Mouse (Mus musculus) liver, embryonic 14.5 days (tissue): Measurements from ENCODE around the gene Dner. TPM values are rescaled to one million over a fixed set of nuclear protein-coding genes. Genes with fewer than 3 reads are reported as not detected.

Experiments used
- ATAC-seq: fragments of 200-750 bp; cut with Nextera tagmentation; 2 replicates; pipeline ENCODE4 v1.8.0; 2017; ENCODE audit warnings: moderate number of reproducible peaks, mild to moderate bottlenecking, moderate library complexity; ENCODE audit not compliant: insufficient read depth
- DNase-seq, 3 experiments: peaks; one replicate each; pipeline ENCODE4 v3.0.0-alpha.2; 2012 to 2013; ENCODE audit warnings: low read depth in 3 of 3, low spot score in 3 of 3
- H3K27ac ChIP-seq: fragments of 300-500 bp; sonication (generic); 2 replicates; pipeline ENCODE4 v1.5.1; 2014; ENCODE audit warnings: moderate library complexity, mild to moderate bottlenecking, control low read depth, inconsistent platforms
- H3K27me3 ChIP-seq: fragments of 300-500 bp; sonication (generic); 2 replicates; pipeline ENCODE4 v1.6.1; 2014; ENCODE audit warnings: mild to moderate bottlenecking, low read length, moderate library complexity; ENCODE audit not compliant: control insufficient read depth, insufficient read depth
- H3K36me3 ChIP-seq: fragments of 300-500 bp; sonication (generic); replicated peaks from 2 replicates; pipeline ENCODE4 v1.6.1; 2014; ENCODE audit warnings: low read depth; ENCODE audit not compliant: control insufficient read depth, insufficient read depth
- H3K4me1 ChIP-seq, 2 experiments: fragments of 200-500 bp in 1 of 2; fragments of 300-500 bp in 1 of 2; sonication (generic) in 1 of 2; replicated peaks; 2 replicates each; pipeline ENCODE4 v1.6.1; 2012 to 2014; ENCODE audit warnings: antibody characterized with exemption in 1 of 2, inconsistent platforms in 1 of 2, low read length in 1 of 2; ENCODE audit not compliant: control insufficient read depth in 2 of 2, insufficient read depth in 2 of 2
- H3K4me2 ChIP-seq: fragments of 300-500 bp; sonication (generic); 2 replicates; pipeline ENCODE4 v1.6.1; 2014; ENCODE audit warnings: low read depth, mild to moderate bottlenecking, control low read depth, moderate library complexity
- H3K4me3 ChIP-seq, 2 experiments: fragments of 200-500 bp in 1 of 2; fragments of 300-500 bp in 1 of 2; sonication (generic) in 1 of 2; 2 replicates each; pipeline ENCODE4 v1.5.1; 2012 to 2014; ENCODE audit warnings: low read depth in 2 of 2, low read length in 2 of 2, mild to moderate bottlenecking in 2 of 2, control low read depth in 1 of 2, inconsistent platforms in 1 of 2, moderate library complexity in 1 of 2; ENCODE audit not compliant: insufficient read depth in 1 of 2
- H3K9ac ChIP-seq: fragments of 300-500 bp; sonication (generic); replicated peaks from 2 replicates; pipeline ENCODE4 v1.6.1; 2014; ENCODE audit warnings: mild to moderate bottlenecking, control low read depth, moderate library complexity
- H3K9me3 ChIP-seq: fragments of 300-500 bp; sonication (generic); 2 replicates; pipeline ENCODE4 v1.6.1; 2016; ENCODE audit warnings: low read length, mixed read lengths; ENCODE audit not compliant: control insufficient read depth
- CTCF ChIP-seq: IDR thresholded peaks from 2 replicates; pipeline ENCODE4 v1.5.1; 2016; ENCODE audit warnings: antibody characterized with exemption, low read depth, control low read depth
- EP300 ChIP-seq: IDR thresholded peaks from 2 replicates; pipeline ENCODE4 v1.6.1; 2016; ENCODE audit warnings: antibody characterized with exemption, low read depth
- WGBS: fragments of 180-500 bp; shearing (Covaris S2); extraction: QIAGEN DNeasy Blood & Tissue Kit; methylation state at CpG from one replicate; pipeline ENCODE4 v1.1.7; 2014; ENCODE audit not compliant: insufficient replicate concordance; 5-methylcytosine and 5-hydroxymethylcytosine counted together
- microRNA-seq: library from miRNA; unstranded; fragments of <30 nt; microRNA quantifications from one replicate; pipeline ENCODE4, GENCODE M21; 2016
- polyA plus RNA-seq, 2 experiments: library from polyadenylated mRNA; depleted of rRNA in 1 of 2; stranded (reverse) in 1 of 2; unstranded in 1 of 2; fragments of >200 nt; fragmentation: Nextera tagmentation in 1 of 2; extraction: Ambion mirVana in 1 of 2; gene quantifications; 2 replicates each; pipeline versions ENCODE4 v1.2.1 to v1.2.3; 2012 to 2014

The Dner gene
- polyA plus RNA-seq, 2 experiments = 0.02 TPM; not detected in 1

- DNase-seq (no peak), ATAC-seq (no peak)
- Histone ChIP-seq H3K4me3 (no peak overlapping the region), H3K36me3 (no peaks in the 10 kb centered on the region), H3K27ac (no peak overlapping the region), H3K9me3 (no peaks in the 10 kb centered on the region), H3K4me1 (no peaks in the 10 kb centered on the region), H3K4me2 (no peak overlapping the region), H3K9ac (no peak overlapping the region), H3K27me3 (no peaks in the 10 kb centered on the region)
- TF ChIP-seq CTCF = no peak
- no peak for TF ChIP-seq EP300
- 46% methylated on average over 3 of the region's 3 CpGs for WGBS
These were observed 370.7 kb downstream of the Dner start for GRCm38 (mm10) chr1:84325309-84325708.

GRCm38 (mm10) chr1:84321327-84321726 lies 374.7 kb downstream of the Dner start:
- Histone ChIP-seq H3K4me3 (no peak overlapping the region), H3K9ac (no peak overlapping the region), H3K27ac (no peak overlapping the region), H3K4me2 (no peak overlapping the region), H3K27me3 (no peaks in the 10 kb centered on the region), H3K36me3 (no peaks in the 10 kb centered on the region), H3K9me3 (no peaks in the 10 kb centered on the region), H3K4me1 (no peaks in the 10 kb centered on the region)
- ATAC-seq = no peak
- DNase-seq = no peak
- TF ChIP-seq CTCF = no peak
- TF ChIP-seq EP300 = no peak
- 53% methylated on average over 4 of the region's 4 CpGs for WGBS

Small RNAs within 50 kb of the gene (microRNA-seq; reads per million reads assigned to microRNA genes)
- gene Mir5126 = 2.5 reads per million

Other genes with a start within 250 kb of the Dner start
- 3.9 and 4.0 TPM in 2 replicates for gene Fbxo36, start 143.6 kb upstream of the Dner start, polyA plus RNA-seq (2012; rRNA removed)
- gene Fbxo36, start 143.6 kb upstream of the Dner start, polyA plus RNA-seq (2014; fragmentation: Nextera tagmentation; extraction: Ambion mirVana) = 9.0 TPM in 2 replicates
- 20.5 and 27.9 TPM in 2 replicates for gene Trip12, start 144.3 kb upstream of the Dner start, polyA plus RNA-seq (2012; rRNA removed)
- 30.3 and 34.5 TPM in 2 replicates for gene Trip12, start 144.3 kb upstream of the Dner start, polyA plus RNA-seq (2014; fragmentation: Nextera tagmentation; extraction: Ambion mirVana)
- 0.01 TPM in 1 of 2 replicates, not detected in the other for gene Slc16a14, start 238.9 kb upstream of the Dner start, polyA plus RNA-seq (2012; rRNA removed)
- gene Slc16a14, start 238.9 kb upstream of the Dner start, polyA plus RNA-seq (2014; fragmentation: Nextera tagmentation; extraction: Ambion mirVana) = not detected in 2 replicates